9 mouse cellular contexts compared by ENCODE assay signal in genomic region chr2:65285380-65285779, GRCm38 (mm10). TPM values are rescaled to one million over a fixed set of nuclear protein-coding genes. Genes with fewer than 3 reads are reported as not detected.
DNase-seq lines count a peak whose midpoint lies in the region; ATAC-seq and TF ChIP-seq lines count a peak whose summit lies in the region.
"Had no signal": no experiment of that assay in that cellular context is flagged by ENCODE, and none has a peak within 500 bp of the region (broad histone marks: within the 10 kb centered on the region; RNA-seq: fewer than 3 reads in every experiment).

No protein-coding gene starts in this region.

- H3K9me3 ChIP-seq in heart, embryonic 11.5 days (replicated peaks; ENCODE audit: control insufficient read depth, low read length): no peaks in the 10 kb centered on the region
- no peaks in the 10 kb centered on the region for H3K9me3 ChIP-seq in midbrain, postnatal 0 days (ENCODE audit: low read length)
- H3K9me3 ChIP-seq in midbrain, embryonic 15.5 days: no peaks in the 10 kb centered on the region

- DNase-seq in heart, postnatal 10 days: peak; percentile 17 to 38
- peak; percentile 56 for DNase-seq in midbrain, postnatal 0 days (ENCODE audit: low spot score)
- DNase-seq in brain, embryonic 14.5 days (ENCODE audit: low read depth): peak; percentile 58
- DNase-seq in lung, postnatal 10 days: peak; percentile 32
- no peak for DNase-seq in thymus, postnatal 14 days
- no peak for DNase-seq in cerebellum, postnatal 36 days

- 53% methylated on average over 3 of the region's 3 CpGs for whole genome bisulfite sequencing in heart, embryonic 11.5 days (ENCODE audit: insufficient replicate concordance)
- 53% methylated on average over 3 of the region's 3 CpGs for whole genome bisulfite sequencing in midbrain, postnatal 0 days
- 59% methylated on average over 3 of the region's 3 CpGs for WGBS in midbrain, embryonic 15.5 days

- H3K4me2 ChIP-seq in heart, embryonic 11.5 days: no peak overlapping the region
- no peak overlapping the region for H3K4me2 ChIP-seq in midbrain, postnatal 0 days (ENCODE audit: low read depth, low read length, poor library complexity, severe bottlenecking)
- H3K4me2 ChIP-seq in midbrain, embryonic 15.5 days: no peak overlapping the region

- H3K27me3 ChIP-seq in heart, embryonic 11.5 days (ENCODE audit: control insufficient read depth, insufficient read depth, low read length): no peaks in the 10 kb centered on the region
- H3K27me3 ChIP-seq in midbrain, postnatal 0 days (ENCODE audit: insufficient read depth, low read length): no peaks in the 10 kb centered on the region
- H3K27me3 ChIP-seq in midbrain, embryonic 15.5 days (replicated peaks): no peaks in the 10 kb centered on the region

- H3K9ac ChIP-seq in heart, embryonic 11.5 days (ENCODE audit: low read depth, low read length): no peak overlapping the region
- H3K9ac ChIP-seq in midbrain, postnatal 0 days (replicated peaks; ENCODE audit: low read length, poor library complexity, severe bottlenecking): no peak overlapping the region
- H3K9ac ChIP-seq in midbrain, embryonic 15.5 days: no peak overlapping the region

- intact Hi-C loops in heart, postnatal 10 days (cut with DNase I): no loop called here

- no peak overlapping the region for H3K4me3 ChIP-seq in heart, embryonic 11.5 days (ENCODE audit: low read depth, low read length)
- H3K4me3 ChIP-seq in midbrain, postnatal 0 days (ENCODE audit: low read depth, low read length): no peak overlapping the region
- H3K4me3 ChIP-seq in midbrain, embryonic 15.5 days: no peak overlapping the region

- no peak overlapping the region for H3K27ac ChIP-seq in heart, embryonic 11.5 days (ENCODE audit: low read depth, low read length)
- no peak overlapping the region for H3K27ac ChIP-seq in midbrain, postnatal 0 days (ENCODE audit: low read depth, low read length)
- H3K27ac ChIP-seq in midbrain, embryonic 15.5 days: no peak overlapping the region

- no peaks in the 10 kb centered on the region for H3K4me1 ChIP-seq in heart, embryonic 11.5 days (ENCODE audit: control insufficient read depth, insufficient read depth, low read length)
- H3K4me1 ChIP-seq in midbrain, postnatal 0 days (ENCODE audit: insufficient read depth, low read length): no peaks in the 10 kb centered on the region
- H3K4me1 ChIP-seq in midbrain, embryonic 15.5 days: no peaks in the 10 kb centered on the region

- ATAC-seq in heart, embryonic 11.5 days (replicated peaks; ENCODE audit: insufficient number of reproducible peaks, low FRiP score, low TSS enrichment): no peak
- ATAC-seq in midbrain, postnatal 0 days (ENCODE audit: low FRiP score): no peak
- no peak; the same call in 1 of the 2 replicates for ATAC-seq in midbrain, embryonic 15.5 days (replicated peaks)

- TF ChIP-seq CTCF in midbrain, postnatal 0 days (IDR thresholded peaks at IDR 0.05): no peak
- TF ChIP-seq CTCF in brain, embryonic 14.5 days (IDR thresholded peaks at IDR 0.05; ENCODE audit: borderline replicate concordance, extremely low read depth, insufficient read depth, insufficient read length): no peak

- no peak for TF ChIP-seq POLR2A in brain, embryonic 14.5 days (IDR thresholded peaks at IDR 0.05; ENCODE audit: borderline replicate concordance, extremely low read depth, insufficient read depth, insufficient read length, poor library complexity, severe bottlenecking)

- no peaks in the 10 kb centered on the region for H3K36me3 ChIP-seq in heart, embryonic 11.5 days (ENCODE audit: control insufficient read depth, insufficient read depth, low read length)
- no peaks in the 10 kb centered on the region for H3K36me3 ChIP-seq in midbrain, postnatal 0 days (ENCODE audit: insufficient read depth, low read length)
- H3K36me3 ChIP-seq in midbrain, embryonic 15.5 days (replicated peaks): no peaks in the 10 kb centered on the region

RNA-seq across cellular contexts. Expression of gene Cobll1, which starts 46.2 kb away (rescaled TPM):
- total RNA-seq in heart, postnatal 10 days (2021): 10 to 100 TPM; 44.8 to 47.4 TPM
- 9.9 and 10.1 TPM in 2 replicates for polyA plus RNA-seq in heart, embryonic 11.5 days (2014; fragmentation: Nextera tagmentation; extraction: Ambion mirVana)
- 2.5 and 5.5 TPM in 2 replicates for total RNA-seq in midbrain, postnatal 0 days (2014; rRNA removed)
- polyA plus RNA-seq in midbrain, postnatal 0 days (2015; fragmentation: Nextera tagmentation; extraction: Ambion mirVana): 2.2 and 2.9 TPM in 2 replicates
- 3.1 and 3.4 TPM in 2 replicates for polyA plus RNA-seq in midbrain, embryonic 15.5 days (2015; fragmentation: Nextera tagmentation; extraction: Ambion mirVana)
- polyA plus RNA-seq in brain, embryonic 14.5 days (2012; rRNA removed): 3.1 and 4.4 TPM in 2 replicates
- total RNA-seq: MEL had no signal

Comparison
In these comparisons a context has a peak if more than half of its experiments do, and no peak if none do; other contexts are left out.
1. DNase-seq: peak in heart, postnatal 10 days (2 of 2), midbrain, postnatal 0 days (single experiment), brain, embryonic 14.5 days (single experiment) and lung, postnatal 10 days (single experiment); none in thymus, postnatal 14 days (single experiment) and cerebellum, postnatal 36 days (0 of 2).